Mouse (Mus musculus): ENCODE results near the gene Rpl27. TPM values are rescaled to one million over a fixed set of nuclear protein-coding genes. Genes with fewer than 3 reads are reported as not detected.
"Not testable (repeated sequence)": the region's sequence is repeated elsewhere in the genome, so short reads cannot be mapped to it uniquely, and the experiment has no call there.

Rpl27 gene
- total and polyA plus RNA-seq, 3 experiments, result 909 to 5,728 (median 3,039) TPM

DNA sequence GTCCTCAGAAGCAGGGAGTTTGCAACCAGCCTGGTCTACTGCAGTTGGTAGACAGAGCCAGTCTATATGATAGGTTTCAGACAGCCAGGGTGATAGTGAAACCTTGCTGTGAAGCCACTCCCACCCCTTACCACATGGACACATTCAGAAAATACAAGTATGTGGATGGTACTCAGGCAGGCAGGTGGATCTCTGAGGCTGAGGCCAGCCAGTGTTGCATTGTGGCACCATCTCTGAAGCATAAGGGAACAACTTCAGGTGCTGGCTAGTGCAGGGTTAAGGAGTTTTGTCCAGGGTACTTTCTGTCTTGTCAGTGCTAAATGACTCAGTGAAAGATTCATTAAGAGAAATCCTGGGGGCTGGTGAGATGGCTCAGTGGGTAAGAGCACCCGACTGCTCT is 4.2 kb downstream of the Rpl27 start:
- Histone ChIP-seq H3K9me3 (replicated peaks; ENCODE audit: low read length) (no peaks in the 10 kb centered on the region), H3K4me2 (ENCODE audit: insufficient read depth, low read depth, poor library complexity, severe bottlenecking) (no peak overlapping the region), H3K4me3 (replicated peaks in 1 of 3; ENCODE audit: low read depth in 2 of 3, low read length in 2 of 3, poor library complexity in 1 of 3) (no peak overlapping the region), H3K9ac (ENCODE audit: insufficient read depth, low read depth) (no peak overlapping the region), H3K27me3 (replicated peaks) (no peaks in the 10 kb centered on the region), H3K36me3 (replicated peaks in 1 of 2; ENCODE audit: control insufficient read depth in 1 of 2, insufficient read depth in 1 of 2, low read length in 1 of 2) (peaks cover 29 to 36% of the 10 kb centered on the region in 2 experiments), H3K27ac (ENCODE audit: insufficient read depth, low read depth) (peak overlapping the region; percentile 48), H3K79me2 (replicated peaks; ENCODE audit: control insufficient read depth, extremely low read depth, insufficient read depth, poor library complexity, severe bottlenecking) (peaks cover 37% of the 10 kb centered on the region), H3K4me1 (ENCODE audit: control insufficient read depth in 1 of 2, insufficient read depth in 2 of 2) (peaks cover 12 to 50% of the 10 kb centered on the region in 2 experiments)
- dilution Hi-C loops (cut with MboI; ENCODE audit: extremely low pct_ligation_motif_present, extremely low pct_unique_long_range_greater_than_20kb, low sequenced_read_pairs) (no loop called here), in situ Hi-C loops (cut with MboI; ENCODE audit: low pct_ligation_motif_present, low pct_unique_long_range_greater_than_20kb, low sequenced_read_pairs) (no loop called here)
- peak; percentile 71 for DNase-seq (ENCODE audit: extremely low read depth)
- peak; percentile 68 for TF ChIP-seq CHD2 (IDR thresholded peaks at IDR 0.05; ENCODE audit: low read length)
- TF ChIP-seq HCFC1 (IDR thresholded peaks at IDR 0.05; ENCODE audit: low read depth, low read length), result no peak
- peak; percentile 36; the same call in 1 of the 2 replicates for TF ChIP-seq MXI1 (IDR thresholded peaks at IDR 0.05; ENCODE audit: low read depth, low read length)
- peak; percentile 65 for TF ChIP-seq POLR2A (IDR thresholded peaks at IDR 0.05; ENCODE audit: low read depth, low read length)
- 0 out of 2 replicates have a peak, but pooled peaks have one; percentile 50 for TF ChIP-seq MAX (IDR thresholded peaks at IDR 0.05; ENCODE audit: low read length)
- no peak for TF ChIP-seq USF1 (IDR thresholded peaks at IDR 0.05; ENCODE audit: low read depth, low read length)
- peak; percentile 84 for TF ChIP-seq MYC (IDR thresholded peaks at IDR 0.05; ENCODE audit: low read depth, low read length)
- TF ChIP-seq ZMIZ1 (IDR thresholded peaks at IDR 0.05; ENCODE audit: low read depth, low read length), result peak; percentile 64
- TF ChIP-seq JUND (conservative IDR thresholded peaks at IDR 0.05; ENCODE audit: low read depth, low read length), result no peak
- no peak for TF ChIP-seq E2F4 (IDR thresholded peaks at IDR 0.05; ENCODE audit: insufficient replicate concordance, low read depth, low read length)
- TF ChIP-seq RCOR1 (conservative IDR thresholded peaks at IDR 0.05; ENCODE audit: low read depth, low read length), result no peak
- TF ChIP-seq POLR2AphosphoS2 (IDR thresholded peaks at IDR 0.05; ENCODE audit: low read depth, low read length), result peak; percentile 95
- TF ChIP-seq TCF12 (IDR thresholded peaks at IDR 0.05; ENCODE audit: low read depth, low read length), result 0 out of 2 replicates have a peak, but pooled peaks have one; percentile 26
- no peak for TF ChIP-seq MEF2A (IDR thresholded peaks at IDR 0.05; ENCODE audit: borderline replicate concordance, low read depth, low read length)

- H3K4me3 ChIP-seq (replicated peaks in 1 of 3; ENCODE audit: low read depth in 2 of 3, low read length in 2 of 3, poor library complexity in 1 of 3); H3K27ac ChIP-seq (ENCODE audit: insufficient read depth, low read depth); H3K27me3 ChIP-seq (replicated peaks); in situ Hi-C loops (cut with MboI; ENCODE audit: low pct_ligation_motif_present, low pct_unique_long_range_greater_than_20kb, low sequenced_read_pairs); dilution Hi-C loops (cut with MboI; ENCODE audit: extremely low pct_ligation_motif_present, extremely low pct_unique_long_range_greater_than_20kb, low sequenced_read_pairs); H3K9ac ChIP-seq (ENCODE audit: insufficient read depth, low read depth); H3K4me2 ChIP-seq (ENCODE audit: insufficient read depth, low read depth, poor library complexity, severe bottlenecking); H3K9me3 ChIP-seq (replicated peaks; ENCODE audit: low read length); DNase-seq (ENCODE audit: extremely low read depth): not testable (repeated sequence)
- peaks cover 29 to 41% of the 10 kb centered on the region in 2 experiments for H3K36me3 ChIP-seq (replicated peaks in 1 of 2; ENCODE audit: control insufficient read depth in 1 of 2, insufficient read depth in 1 of 2, low read length in 1 of 2)
- H3K79me2 ChIP-seq (replicated peaks; ENCODE audit: control insufficient read depth, extremely low read depth, insufficient read depth, poor library complexity, severe bottlenecking), result peaks cover 37% of the 10 kb centered on the region
- peaks cover 12 to 55% of the 10 kb centered on the region in 2 experiments for H3K4me1 ChIP-seq (ENCODE audit: control insufficient read depth in 1 of 2, insufficient read depth in 2 of 2)
Measured at GRCm38 (mm10) chr11:101446860-101447259, 4.8 kb downstream of the Rpl27 start.

DNA sequence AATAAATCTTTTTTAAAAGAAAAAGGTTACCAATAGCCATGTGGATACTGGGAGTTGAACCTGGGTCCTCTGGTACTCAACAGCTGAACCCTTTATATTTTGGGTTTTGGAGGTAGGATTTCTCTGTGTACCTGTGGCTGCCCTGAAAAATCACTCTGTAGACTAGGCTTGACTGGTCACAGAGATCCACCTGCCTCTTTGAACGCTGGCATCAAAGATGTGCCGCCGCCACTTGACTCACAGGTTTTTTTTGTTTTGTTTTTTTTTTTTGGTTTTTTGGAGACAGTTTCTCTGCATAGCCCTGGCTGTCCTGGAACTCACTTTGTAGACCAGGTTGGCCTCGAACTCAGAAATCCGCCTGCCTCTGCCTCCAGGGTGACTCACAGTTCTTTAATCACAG is 5.7 kb downstream of the Rpl27 start:
- H3K36me3 ChIP-seq (replicated peaks in 1 of 2; ENCODE audit: control insufficient read depth in 1 of 2, insufficient read depth in 1 of 2, low read length in 1 of 2), result peaks cover 29 to 49% of the 10 kb centered on the region in 2 experiments
- dilution Hi-C loops (cut with MboI; ENCODE audit: extremely low pct_ligation_motif_present, extremely low pct_unique_long_range_greater_than_20kb, low sequenced_read_pairs) (no loop called here), in situ Hi-C loops (cut with MboI; ENCODE audit: low pct_ligation_motif_present, low pct_unique_long_range_greater_than_20kb, low sequenced_read_pairs) (no loop called here)
- peaks cover 32% of the 10 kb centered on the region for H3K79me2 ChIP-seq (replicated peaks; ENCODE audit: control insufficient read depth, extremely low read depth, insufficient read depth, poor library complexity, severe bottlenecking)
- no peaks in the 10 kb centered on the region for H3K9me3 ChIP-seq (replicated peaks; ENCODE audit: low read length)
- H3K4me3 ChIP-seq (replicated peaks in 1 of 3; ENCODE audit: low read depth in 2 of 3, low read length in 2 of 3, poor library complexity in 1 of 3), result peak overlapping the region in 1 of 3 experiments; percentile 68
- no peak for DNase-seq (ENCODE audit: extremely low read depth)
- TF ChIP-seq TCF12 (IDR thresholded peaks at IDR 0.05; ENCODE audit: low read depth, low read length) (no peak), IRF4 (IDR thresholded peaks at IDR 0.05; ENCODE audit: low read depth, low read length) (no peak), USF2 (conservative IDR thresholded peaks at IDR 0.05; ENCODE audit: low read depth, low read length) (no peak), UBTF (IDR thresholded peaks at IDR 0.05; ENCODE audit: low read depth, low read length) (no peak), POLR2A (IDR thresholded peaks at IDR 0.05; ENCODE audit: low read depth, low read length) (no peak), TBP (conservative IDR thresholded peaks at IDR 0.05; ENCODE audit: low read depth, low read length) (no peak), CHD2 (IDR thresholded peaks at IDR 0.05; ENCODE audit: low read length) (no peak), NRF1 (IDR thresholded peaks at IDR 0.05; ENCODE audit: low read depth, low read length) (no peak), NELFE (IDR thresholded peaks at IDR 0.05; ENCODE audit: low read depth, low read length) (no peak), JUND (conservative IDR thresholded peaks at IDR 0.05; ENCODE audit: low read depth, low read length) (no peak), MEF2A (IDR thresholded peaks at IDR 0.05; ENCODE audit: borderline replicate concordance, low read depth, low read length) (no peak), ZNF384 (IDR thresholded peaks at IDR 0.05; ENCODE audit: low read depth, low read length) (no peak; the same call in 1 of the 2 replicates), POLR2AphosphoS2 (IDR thresholded peaks at IDR 0.05; ENCODE audit: low read depth, low read length) (no peak), HCFC1 (IDR thresholded peaks at IDR 0.05; ENCODE audit: low read depth, low read length) (no peak)
- no peak overlapping the region for H3K9ac ChIP-seq (ENCODE audit: insufficient read depth, low read depth)
- peak overlapping the region; percentile 13 for H3K4me2 ChIP-seq (ENCODE audit: insufficient read depth, low read depth, poor library complexity, severe bottlenecking)
- H3K4me1 ChIP-seq (ENCODE audit: control insufficient read depth in 1 of 2, insufficient read depth in 2 of 2), result peaks cover 12 to 62% of the 10 kb centered on the region in 2 experiments
- 0 out of 2 replicates have a peak overlapping the region, but pooled peaks have one; percentile 9 for H3K27ac ChIP-seq (ENCODE audit: insufficient read depth, low read depth)
- H3K27me3 ChIP-seq (replicated peaks), result no peaks in the 10 kb centered on the region
